Mouse (Mus musculus) CH12.LX (cell line): ENCODE measurements around the gene Prkar1b. TPM values are rescaled to one million over a fixed set of nuclear protein-coding genes. Genes with fewer than 3 reads are reported as not detected.

Source experiments
- DNase-seq: peaks from one replicate; pipeline ENCODE4 v3.0.0-alpha.2; 2013; ENCODE audit errors: extremely low read depth
- H3K27ac ChIP-seq: 2 replicates; pipeline ENCODE4 v1.5.1; 2012; ENCODE audit warnings: low read depth, mild to moderate bottlenecking, control low read depth, moderate library complexity; ENCODE audit not compliant: insufficient read depth
- H3K27me3 ChIP-seq: replicated peaks from 2 replicates; pipeline ENCODE3; 2012; ENCODE audit warnings: inconsistent platforms
- H3K36me3 ChIP-seq, 2 experiments: replicated peaks in 1 of 2; 2 replicates each; pipeline versions ENCODE3 to v1.6.1; 2012; ENCODE audit warnings: inconsistent platforms in 1 of 2, low read length in 1 of 2, mild to moderate bottlenecking in 1 of 2, mixed read lengths in 1 of 2, moderate library complexity in 1 of 2; ENCODE audit not compliant: control insufficient read depth in 1 of 2, insufficient read depth in 1 of 2
- H3K4me1 ChIP-seq, 2 experiments: 2 replicates each; pipeline ENCODE4 v1.6.1; 2012; ENCODE audit warnings: inconsistent platforms in 1 of 2, moderate library complexity in 1 of 2; ENCODE audit not compliant: insufficient read depth in 2 of 2, control insufficient read depth in 1 of 2
- H3K4me2 ChIP-seq: 2 replicates; pipeline ENCODE4 v1.6.1; 2012; ENCODE audit warnings: low read depth, mild to moderate bottlenecking, control low read depth; ENCODE audit not compliant: poor library complexity, insufficient read depth, severe bottlenecking
- H3K4me3 ChIP-seq, 3 experiments: fragments of 150-350 bp in 1 of 3; sonication (generic) in 1 of 3; replicated peaks in 1 of 3; 2 replicates each; pipeline versions ENCODE3 to v1.5.1; 2011 to 2012; ENCODE audit warnings: low read depth in 2 of 3, low read length in 2 of 3, mild to moderate bottlenecking in 2 of 3, moderate library complexity in 2 of 3, control low read depth in 1 of 3, improper control_type of control experiment in 1 of 3, inconsistent platforms in 1 of 3, mixed read lengths in 1 of 3; ENCODE audit not compliant: poor library complexity in 1 of 3
- H3K79me2 ChIP-seq: replicated peaks from 2 replicates; pipeline ENCODE4 v1.6.1; 2012; ENCODE audit warnings: mild to moderate bottlenecking, moderate library complexity; ENCODE audit not compliant: control insufficient read depth, poor library complexity, insufficient read depth, severe bottlenecking; ENCODE audit errors: extremely low read depth
- H3K9ac ChIP-seq: 2 replicates; pipeline ENCODE4 v1.6.1; 2012; ENCODE audit warnings: low read depth, mild to moderate bottlenecking, control low read depth, moderate library complexity; ENCODE audit not compliant: insufficient read depth
- H3K9me3 ChIP-seq: replicated peaks from 2 replicates; pipeline ENCODE3; 2012; ENCODE audit warnings: low read length, inconsistent platforms, mixed read lengths
- BHLHE40 ChIP-seq: IDR thresholded peaks from 2 replicates; pipeline ENCODE4 v1.6.1; 2011; ENCODE audit warnings: mild to moderate bottlenecking, low read depth, low read length, improper control_type of control experiment
- CHD1 ChIP-seq: IDR thresholded peaks from 2 replicates; pipeline ENCODE4 v1.6.1; 2012; ENCODE audit warnings: low read depth, low read length, improper control_type of control experiment, inconsistent platforms
- CTCF ChIP-seq, 2 experiments: IDR thresholded peaks in 1 of 2; conservative IDR thresholded peaks in 1 of 2; 2 replicates each; pipeline ENCODE4 v1.5.1; 2011 to 2012; ENCODE audit warnings: low read depth in 2 of 2, low read length in 2 of 2, improper control_type of control experiment in 1 of 2, inconsistent platforms in 1 of 2, mild to moderate bottlenecking in 1 of 2, moderate library complexity in 1 of 2
- E2F4 ChIP-seq: IDR thresholded peaks from 2 replicates; pipeline ENCODE4 v1.6.1; 2011; ENCODE audit warnings: low read depth, low read length, improper control_type of control experiment; ENCODE audit not compliant: insufficient replicate concordance
- EP300 ChIP-seq: IDR thresholded peaks from 2 replicates; pipeline ENCODE4 v1.6.1; 2011; ENCODE audit warnings: low read length, improper control_type of control experiment
- HCFC1 ChIP-seq: IDR thresholded peaks from 2 replicates; pipeline ENCODE4 v1.6.1; 2012; ENCODE audit warnings: low read depth, mild to moderate bottlenecking, inconsistent platforms, low read length, improper control_type of control experiment
- IRF4 ChIP-seq: IDR thresholded peaks from 2 replicates; pipeline ENCODE4 v1.6.1; 2014; ENCODE audit warnings: low read depth, mild to moderate bottlenecking, inconsistent platforms, low read length, improper control_type of control experiment
- JUN ChIP-seq: IDR thresholded peaks from 2 replicates; pipeline ENCODE4 v1.6.1; 2011; ENCODE audit warnings: low read depth, mild to moderate bottlenecking, low read length, improper control_type of control experiment, moderate library complexity; ENCODE audit not compliant: insufficient read depth
- JUND ChIP-seq: conservative IDR thresholded peaks from 2 replicates; pipeline ENCODE4 v1.6.1; 2011; ENCODE audit warnings: low read depth, low read length, improper control_type of control experiment
- KAT2A ChIP-seq: IDR thresholded peaks from 2 replicates; pipeline ENCODE4 v1.6.1; 2012; ENCODE audit warnings: low read length, improper control_type of control experiment, inconsistent platforms; ENCODE audit not compliant: insufficient replicate concordance
- MAFK ChIP-seq: IDR thresholded peaks from 2 replicates; pipeline ENCODE4 v1.6.1; 2011; ENCODE audit warnings: low read length, improper control_type of control experiment; ENCODE audit not compliant: insufficient replicate concordance
- MAZ ChIP-seq: IDR thresholded peaks from 2 replicates; pipeline ENCODE4 v1.6.1; 2012; ENCODE audit warnings: low read depth, mild to moderate bottlenecking, inconsistent platforms, low read length, improper control_type of control experiment, moderate library complexity
- MEF2A ChIP-seq: IDR thresholded peaks from 2 replicates; pipeline ENCODE4 v1.6.1; 2014; ENCODE audit warnings: low read depth, mild to moderate bottlenecking, inconsistent platforms, low read length, improper control_type of control experiment, borderline replicate concordance
- MXI1 ChIP-seq: IDR thresholded peaks from 2 replicates; pipeline ENCODE4 v1.6.1; 2011; ENCODE audit warnings: mild to moderate bottlenecking, low read depth, low read length, improper control_type of control experiment
- NELFE ChIP-seq: IDR thresholded peaks from 2 replicates; pipeline ENCODE4 v1.6.1; 2011; ENCODE audit warnings: low read depth, low read length, improper control_type of control experiment
- POLR2A ChIP-seq: IDR thresholded peaks from 2 replicates; pipeline ENCODE4 v1.6.1; 2011; ENCODE audit warnings: low read depth, mild to moderate bottlenecking, improper control_type of control experiment, low read length
- RAD21 ChIP-seq: IDR thresholded peaks from 2 replicates; pipeline ENCODE4 v1.6.1; 2011; ENCODE audit warnings: low read depth, mild to moderate bottlenecking, low read length, improper control_type of control experiment, moderate library complexity
- SIN3A ChIP-seq: IDR thresholded peaks from 2 replicates; pipeline ENCODE4 v1.6.1; 2012; ENCODE audit warnings: low read length, improper control_type of control experiment, inconsistent platforms
- SMC3 ChIP-seq: IDR thresholded peaks from 2 replicates; pipeline ENCODE4 v1.6.1; 2011; ENCODE audit warnings: low read depth, low read length, improper control_type of control experiment
- TCF12 ChIP-seq: IDR thresholded peaks from 2 replicates; pipeline ENCODE4 v1.6.1; 2014; ENCODE audit warnings: low read depth, mild to moderate bottlenecking, inconsistent platforms, low read length, improper control_type of control experiment
- UBTF ChIP-seq: IDR thresholded peaks from 2 replicates; pipeline ENCODE4 v1.6.1; 2012; ENCODE audit warnings: low read depth, mild to moderate bottlenecking, inconsistent platforms, low read length, improper control_type of control experiment, moderate library complexity
- ZC3H11A ChIP-seq: IDR thresholded peaks from 2 replicates; pipeline ENCODE4 v1.6.1; 2012; ENCODE audit warnings: low read depth, mild to moderate bottlenecking, inconsistent platforms, low read length, improper control_type of control experiment
- ZMIZ1 ChIP-seq: IDR thresholded peaks from 2 replicates; pipeline ENCODE4 v1.6.1; 2012; ENCODE audit warnings: low read depth, mild to moderate bottlenecking, inconsistent platforms, low read length, improper control_type of control experiment
- dilution Hi-C: fragments of 300-500 bp; cut with MboI; formaldehyde crosslinking; loops from 2 replicates; pipeline ENCODE4 v1.14.3; 2020; ENCODE audit warnings: low sequenced_read_pairs; ENCODE audit not compliant: extremely low pct_unique_long_range_greater_than_20kb, extremely low pct_ligation_motif_present
- in situ Hi-C: fragments of 300-500 bp; cut with MboI; formaldehyde crosslinking; loops from 3 replicates; pipeline ENCODE4 v1.14.3; 2019; ENCODE audit warnings: low sequenced_read_pairs, low pct_ligation_motif_present, low pct_unique_long_range_greater_than_20kb, mixed read lengths
- polyA plus RNA-seq: library from polyadenylated mRNA; unstranded; fragments of >175 nt; gene quantifications from 2 replicates; pipeline ENCODE4 v1.2.1, GENCODE M21; 2012; ENCODE audit warnings: low read depth; ENCODE audit not compliant: insufficient read length
- total RNA-seq, 2 experiments: library from RNA; depleted of rRNA; stranded (reverse); fragments of 300-350 nt in 1 of 2; fragments of >200 nt in 1 of 2; gene quantifications; 2 replicates each; pipeline ENCODE4 v1.2.3; 2012 to 2014

The Prkar1b gene
- total and polyA plus RNA-seq, 3 experiments, result not detected

DNA sequence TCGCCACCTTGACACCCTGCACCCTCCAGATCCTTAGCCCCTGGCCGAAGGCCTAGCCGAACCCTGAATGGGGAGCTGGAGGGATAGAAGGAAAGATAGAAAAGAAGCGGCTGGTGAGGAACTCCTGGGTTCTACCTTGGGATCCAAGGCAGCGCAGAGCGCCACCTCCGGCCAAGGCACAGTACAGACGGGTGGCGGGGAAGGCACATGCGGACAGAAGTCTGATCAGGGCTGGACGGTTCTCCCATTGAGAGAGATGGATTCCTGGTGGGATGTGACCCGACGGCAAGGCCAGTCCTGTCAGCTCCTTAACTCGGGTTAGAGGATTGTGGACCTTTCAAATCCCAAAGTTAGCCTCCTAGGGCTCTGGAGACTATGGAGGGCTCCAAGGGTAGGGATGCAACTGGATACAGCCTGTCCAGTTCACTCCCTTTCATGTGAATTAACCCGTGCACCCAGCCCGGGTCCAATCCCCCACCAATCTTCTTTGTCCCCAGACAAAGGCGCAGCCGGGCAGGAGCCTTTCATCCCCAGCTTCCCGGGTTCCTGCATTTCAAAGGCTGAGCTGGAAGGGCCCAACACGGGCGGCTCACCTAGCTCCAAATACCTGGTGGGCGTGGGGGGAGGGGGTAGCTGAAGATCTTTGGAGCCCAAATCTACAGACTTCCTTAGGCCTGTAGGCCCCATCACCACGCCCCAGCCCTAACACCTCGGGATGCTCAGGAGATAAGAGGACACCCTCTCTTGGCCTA, 153.3 kb downstream of the Prkar1b start:
- Histone ChIP-seq H3K27ac (no peak overlapping the region), H3K27me3 (no peaks in the 10 kb centered on the region), H3K36me3 (peaks cover 0 to 23% of the 10 kb centered on the region in 2 experiments), H3K9ac (0 out of 2 replicates have a peak overlapping the region, but pooled peaks have one; percentile 91), H3K79me2 (peaks cover 11% of the 10 kb centered on the region), H3K4me3 (peak overlapping the region in 2 of 3 experiments; percentile 83 to 88)
- no peak for DNase-seq
- TF ChIP-seq E2F4 (no peak), RAD21 (peak; percentile 27), MEF2A (no peak), JUND (no peak), CTCF (conservative IDR thresholded peaks at IDR 0.05 in 1 of 2, IDR thresholded peaks at IDR 0.05 in 1 of 2; ENCODE audit: low read depth in 2 of 2, low read length in 2 of 2) (peak in 1 of 2 experiments; percentile 57; a peak in 2 of 4 replicates), CHD1 (no peak), HCFC1 (no peak), IRF4 (no peak), SMC3 (0 out of 2 replicates have a peak, but pooled peaks have one; percentile 14), POLR2A (no peak), ZMIZ1 (no peak), MAFK (no peak), NELFE (no peak), MAZ (no peak), MXI1 (no peak), BHLHE40 (no peak), ZC3H11A (no peak)
- TF ChIP-seq, all 38 proteins: peak for 3
- dilution Hi-C loops (no loop called here), in situ Hi-C loops (no loop called here)
- Histone ChIP-seq H3K4me1 (peaks cover 4 to 31% of the 10 kb centered on the region in 2 experiments; a peak in 3 of 4 replicates), H3K4me2 (peak overlapping the region; percentile 21), H3K9me3 (peaks cover 10% of the 10 kb centered on the region)

DNA sequence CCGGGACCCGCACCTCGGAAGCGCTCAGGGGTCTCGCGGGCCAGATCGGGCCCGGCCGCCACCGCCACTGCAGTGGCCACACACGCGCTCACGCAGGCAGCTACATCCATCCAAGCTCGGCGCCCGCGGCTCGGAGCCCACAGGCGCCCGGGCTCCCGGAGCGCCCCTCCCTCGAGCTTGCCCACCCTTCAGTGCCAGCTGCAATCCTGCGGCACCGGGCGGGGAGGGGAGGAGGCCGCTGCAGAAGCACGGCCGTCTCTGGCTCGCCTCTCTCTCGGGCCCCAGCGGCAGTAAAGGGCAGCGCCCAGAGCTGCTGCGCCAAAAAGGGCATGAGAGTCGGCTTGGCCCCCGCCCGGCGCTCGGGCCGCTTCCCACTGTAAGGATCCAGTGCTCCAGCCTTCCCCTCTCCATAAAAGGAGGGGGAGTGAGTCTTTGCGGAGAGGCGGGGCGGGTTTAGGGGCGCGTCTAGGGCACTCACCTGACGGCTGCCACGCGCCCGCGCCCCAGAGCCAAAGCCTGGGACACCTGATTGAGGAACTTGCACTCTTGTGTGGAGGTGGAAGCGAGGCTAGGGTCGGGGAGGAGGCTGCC, 154.0 kb downstream of the Prkar1b start:
- H3K79me2 ChIP-seq, result peaks cover 11% of the 10 kb centered on the region
- peak overlapping the region; percentile 91 for H3K9ac ChIP-seq
- H3K9me3 ChIP-seq, result peaks cover 10% of the 10 kb centered on the region
- dilution Hi-C loops (no loop called here), in situ Hi-C loops (no loop called here)
- no peaks in the 10 kb centered on the region for H3K27me3 ChIP-seq
- peaks cover 4 to 37% of the 10 kb centered on the region in 2 experiments; a peak in 3 of 4 replicates for H3K4me1 ChIP-seq
- H3K4me3 ChIP-seq, result peak overlapping the region; percentile 45 to 88 (median 83)
- peak overlapping the region; percentile 31; the same call in 1 of the 2 replicates for H3K27ac ChIP-seq
- DNase-seq, result no peak
- peaks cover 4 to 30% of the 10 kb centered on the region in 2 experiments for H3K36me3 ChIP-seq
- peak overlapping the region; percentile 21 for H3K4me2 ChIP-seq
- TF ChIP-seq EP300 (no peak), KAT2A (no peak), JUN (no peak), NELFE (no peak), MEF2A (no peak), HCFC1 (no peak), TCF12 (peak; percentile 36; the same call in 1 of the 2 replicates), UBTF (peak; percentile 95), MXI1 (peak; percentile 58; the same call in 1 of the 2 replicates), MAZ (peak; percentile 32; the same call in 1 of the 2 replicates), SIN3A (peak; percentile 16; the same call in 1 of the 2 replicates), CTCF (conservative IDR thresholded peaks at IDR 0.05 in 1 of 2, IDR thresholded peaks at IDR 0.05 in 1 of 2; ENCODE audit: low read depth in 2 of 2, low read length in 2 of 2) (peak in 1 of 2 experiments; percentile 17; a peak in 2 of 4 replicates)
